Mouse (Mus musculus) heart, adult 2 months (tissue): ENCODE data around the gene Nrxn2.

Source experiments
- CTCF ChIP-seq: fragments of 200-600 bp; IDR thresholded peaks from 2 replicates; pipeline ENCODE4 v1.8.1; 2022; ENCODE audit warnings: antibody characterized with exemption, mild to moderate bottlenecking, moderate library complexity
- EP300 ChIP-seq: fragments of 200-500 bp; IDR thresholded peaks from 2 replicates; pipeline ENCODE4 v1.6.1; 2011; ENCODE audit warnings: low read depth, low read length, control low read depth; ENCODE audit not compliant: insufficient read depth
- POLR2A ChIP-seq: fragments of 200-500 bp; IDR thresholded peaks from 2 replicates; pipeline ENCODE4 v1.6.1; 2011; ENCODE audit warnings: mild to moderate bottlenecking, low read depth, low read length, control low read depth; ENCODE audit not compliant: insufficient read depth

DNA sequence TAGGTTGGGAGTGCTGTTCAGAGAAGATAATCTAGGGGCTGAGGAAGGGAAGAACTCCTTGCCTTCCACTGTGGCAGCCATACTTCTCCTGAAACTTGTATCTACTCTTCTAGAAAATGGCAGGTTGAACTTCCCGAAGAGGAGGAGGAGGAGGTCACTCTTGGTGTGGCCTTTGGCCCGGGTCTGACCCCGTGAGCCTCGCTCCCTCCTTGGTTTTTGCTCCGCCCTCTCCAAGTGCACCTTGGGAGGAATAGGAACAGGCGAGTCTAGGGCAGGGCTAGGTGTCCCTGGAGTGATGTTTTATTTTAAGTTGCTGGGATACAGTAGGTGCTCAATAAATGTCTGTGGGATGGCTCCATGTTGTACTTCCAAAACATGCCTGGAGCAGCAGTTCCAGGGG is 96.4 kb downstream of the Nrxn2 start:
- TF ChIP-seq CTCF, result no peak
- no peak for TF ChIP-seq POLR2A
- no peak for TF ChIP-seq EP300
